Mouse (Mus musculus): Measurements from ENCODE around the gene Depdc1a.

DNA sequence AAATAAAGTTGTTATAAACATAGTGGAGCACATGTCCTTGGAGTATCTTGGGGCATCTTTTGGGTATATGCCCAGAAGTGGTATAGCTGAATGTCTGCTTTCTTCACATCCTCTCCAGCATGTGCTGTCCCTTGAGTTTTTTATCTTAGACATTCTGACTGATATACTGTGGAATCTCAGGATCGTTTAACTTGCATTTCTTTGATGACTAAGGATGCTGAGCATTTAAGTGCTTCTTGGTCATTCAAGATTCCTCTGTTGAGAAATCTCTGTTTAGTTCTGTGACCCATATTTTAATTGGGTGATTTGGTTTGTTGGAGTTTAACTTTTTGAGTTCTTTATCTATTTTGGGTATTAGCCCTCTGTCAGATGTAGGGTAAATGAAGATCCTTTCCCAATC, 19.8 kb upstream of the Depdc1a start:
- TF ChIP-seq CTCF (IDR thresholded peaks at IDR 0.05; ENCODE audit: low read depth), result no peak
- TF ChIP-seq EP300 (IDR thresholded peaks at IDR 0.05; ENCODE audit: low read depth), result no peak

All from liver, postnatal 0 days (tissue).